Mouse (Mus musculus): ENCODE data around the gene Tubb3. TPM values are rescaled to one million over a fixed set of nuclear protein-coding genes. Genes with fewer than 3 reads are reported as not detected.

The Tubb3 gene
- polyA plus RNA-seq, 1 experiment from 2014 or later = 1.9 TPM

DNA sequence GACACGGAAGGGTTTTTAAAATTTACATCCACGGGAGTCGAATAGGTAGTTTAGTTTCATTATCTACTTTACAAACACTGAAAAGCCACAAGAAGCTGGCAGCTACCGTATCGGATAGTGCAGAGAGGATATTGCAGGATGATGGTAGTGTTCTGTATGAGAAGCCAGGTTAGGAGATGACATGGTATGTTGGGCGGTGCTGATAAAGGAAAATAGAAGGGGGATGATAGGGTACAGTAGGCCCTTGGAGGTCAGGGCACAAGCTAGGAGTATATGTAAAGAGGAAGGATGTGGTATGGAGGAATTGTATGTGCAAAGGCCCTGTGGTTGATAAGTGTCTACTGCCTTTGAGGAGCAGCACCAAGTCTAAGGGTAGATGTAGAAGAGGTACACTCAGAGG is 43.3 kb downstream of the Tubb3 start:
- no peak overlapping the region for H3K27ac ChIP-seq
- WGBS (ENCODE audit: insufficient replicate concordance) = 55% methylated on average over 6 of the region's 6 CpGs
- H3K36me3 ChIP-seq = peaks cover 62% of the 10 kb centered on the region
- no peaks in the 10 kb centered on the region for H3K9me3 ChIP-seq (replicated peaks)
- H3K27me3 ChIP-seq = no peaks in the 10 kb centered on the region
- H3K9ac ChIP-seq = no peak overlapping the region
- H3K4me2 ChIP-seq = no peak overlapping the region
- peaks cover 21% of the 10 kb centered on the region for H3K4me1 ChIP-seq (replicated peaks)
- no peak for DNase-seq
- no peak for ATAC-seq (ENCODE audit: low read depth)
- H3K4me3 ChIP-seq (replicated peaks) = no peak overlapping the region

GRCm38 (mm10) chr8:123463651-123464050 is 52.4 kb downstream of the Tubb3 start:
- ATAC-seq (ENCODE audit: low read depth) (no peak), DNase-seq (no peak)
- Histone ChIP-seq H3K27me3 (no peaks in the 10 kb centered on the region), H3K27ac (no peak overlapping the region), H3K4me3 (replicated peaks) (no peak overlapping the region), H3K9me3 (replicated peaks) (no peaks in the 10 kb centered on the region), H3K36me3 (peaks cover 22% of the 10 kb centered on the region), H3K4me2 (no peak overlapping the region), H3K9ac (no peak overlapping the region), H3K4me1 (replicated peaks) (0 out of 2 replicates have a peak, but pooled peaks cover 5% of the 10 kb centered on the region)
- 71% methylated on average over 4 of the region's 4 CpGs for WGBS (ENCODE audit: insufficient replicate concordance)

GRCm38 (mm10) chr8:123467476-123467875 is 56.3 kb downstream of the Tubb3 start:
- H3K9ac ChIP-seq = no peak overlapping the region
- no peak for DNase-seq
- no peaks in the 10 kb centered on the region for H3K9me3 ChIP-seq (replicated peaks)
- 0 out of 2 replicates have a peak, but pooled peaks cover 2% of the 10 kb centered on the region for H3K36me3 ChIP-seq
- H3K27ac ChIP-seq = no peak overlapping the region
- H3K27me3 ChIP-seq = peaks cover 7% of the 10 kb centered on the region; the same call in 1 of the 2 replicates
- H3K4me2 ChIP-seq = no peak overlapping the region
- ATAC-seq (ENCODE audit: low read depth) = no peak
- 0 out of 2 replicates have a peak, but pooled peaks cover 2% of the 10 kb centered on the region for H3K4me1 ChIP-seq (replicated peaks)
- whole genome bisulfite sequencing (ENCODE audit: insufficient replicate concordance) = 51% methylated on average over 3 of the region's 3 CpGs
- no peak overlapping the region for H3K4me3 ChIP-seq (replicated peaks)

Other genes with a start within 250 kb of the Tubb3 start
- gene Dpep1, start 225.2 kb upstream of the Tubb3 start, polyA plus RNA-seq (2015; fragmentation: Nextera tagmentation; extraction: Ambion mirVana) = 0.14 and 0.24 TPM in 2 replicates
- gene Chmp1a, start 198.7 kb upstream of the Tubb3 start, polyA plus RNA-seq (2015; fragmentation: Nextera tagmentation; extraction: Ambion mirVana) = 74.6 and 77.5 TPM in 2 replicates
- gene Spata33, start 198.6 kb upstream of the Tubb3 start, polyA plus RNA-seq (2015; fragmentation: Nextera tagmentation; extraction: Ambion mirVana) = 0.37 and 0.43 TPM in 2 replicates
- 11.8 and 12.0 TPM in 2 replicates for gene Cdk10, start 186.6 kb upstream of the Tubb3 start, polyA plus RNA-seq (2015; fragmentation: Nextera tagmentation; extraction: Ambion mirVana)
- gene Spata2l, start 175.2 kb upstream of the Tubb3 start, polyA plus RNA-seq (2015; fragmentation: Nextera tagmentation; extraction: Ambion mirVana) = 1.2 TPM in 2 replicates
- 6.3 and 7.1 TPM in 2 replicates for gene Zfp276, start 157.2 kb upstream of the Tubb3 start, polyA plus RNA-seq (2015; fragmentation: Nextera tagmentation; extraction: Ambion mirVana)
- gene Vps9d1, start 157.1 kb upstream of the Tubb3 start, polyA plus RNA-seq (2015; fragmentation: Nextera tagmentation; extraction: Ambion mirVana) = 4.0 and 4.4 TPM in 2 replicates
- gene Fanca, start 92.8 kb upstream of the Tubb3 start, polyA plus RNA-seq (2015; fragmentation: Nextera tagmentation; extraction: Ambion mirVana) = 18.3 and 21.3 TPM in 2 replicates
- 3.1 and 3.4 TPM in 2 replicates for gene Spire2, start 78.7 kb upstream of the Tubb3 start, polyA plus RNA-seq (2015; fragmentation: Nextera tagmentation; extraction: Ambion mirVana)
- 63.6 and 73.7 TPM in 2 replicates for gene Tcf25, start 37.7 kb upstream of the Tubb3 start, polyA plus RNA-seq (2015; fragmentation: Nextera tagmentation; extraction: Ambion mirVana)
- gene Mc1r, start 4.3 kb upstream of the Tubb3 start, polyA plus RNA-seq (2015; fragmentation: Nextera tagmentation; extraction: Ambion mirVana) = not detected in 2 replicates
- 13.0 and 14.8 TPM in 2 replicates for gene Def8, start 12.1 kb downstream of the Tubb3 start, polyA plus RNA-seq (2015; fragmentation: Nextera tagmentation; extraction: Ambion mirVana)
- gene Afg3l1, start 66.5 kb downstream of the Tubb3 start, polyA plus RNA-seq (2015; fragmentation: Nextera tagmentation; extraction: Ambion mirVana) = 34.6 and 35.3 TPM in 2 replicates
- 0.29 and 0.32 TPM in 2 replicates for gene Dbndd1, start 104.0 kb downstream of the Tubb3 start, polyA plus RNA-seq (2015; fragmentation: Nextera tagmentation; extraction: Ambion mirVana)
- gene Gas8, start 107.4 kb downstream of the Tubb3 start, polyA plus RNA-seq (2015; fragmentation: Nextera tagmentation; extraction: Ambion mirVana) = 4.2 and 4.8 TPM in 2 replicates
- gene Rhou, start 242.5 kb downstream of the Tubb3 start, polyA plus RNA-seq (2015; fragmentation: Nextera tagmentation; extraction: Ambion mirVana) = 0.78 and 1.3 TPM in 2 replicates

Data from liver, embryonic 13.5 days (tissue).